Mouse (Mus musculus): ENCODE data around the gene Mark2.

Gene Mark2

GRCm38 (mm10) chr19:7337781-7338342 lies 3.8 kb downstream of the Mark2 start:
- in situ Hi-C loops (cut with MboI, MseI): loop anchor here (5.0 to 25.0 kb wide), 2 partner anchors 41 to 651 kb away; no protein-coding TSS in a partner anchor

GRCm38 (mm10) chr19:7335656-7336055 lies 6.0 kb downstream of the Mark2 start:
- in situ Hi-C loops (cut with MboI, MseI): loop anchor here (5.0 to 25.0 kb wide), 2 partner anchors 38 to 648 kb away; no protein-coding TSS in a partner anchor

GRCm38 (mm10) chr19:7334049-7334448 lies 7.6 kb downstream of the Mark2 start:
- in situ Hi-C loops (cut with MboI, MseI): loop anchor here in 1 of 2 experiments (25.0 kb wide), 1 partner anchor 647 kb away; no protein-coding TSS in a partner anchor

- in situ Hi-C loops (cut with MboI, MseI): no loop called here
These were observed 20.3 kb downstream of the Mark2 start for GRCm38 (mm10) chr19:7321391-7321790.

DNA sequence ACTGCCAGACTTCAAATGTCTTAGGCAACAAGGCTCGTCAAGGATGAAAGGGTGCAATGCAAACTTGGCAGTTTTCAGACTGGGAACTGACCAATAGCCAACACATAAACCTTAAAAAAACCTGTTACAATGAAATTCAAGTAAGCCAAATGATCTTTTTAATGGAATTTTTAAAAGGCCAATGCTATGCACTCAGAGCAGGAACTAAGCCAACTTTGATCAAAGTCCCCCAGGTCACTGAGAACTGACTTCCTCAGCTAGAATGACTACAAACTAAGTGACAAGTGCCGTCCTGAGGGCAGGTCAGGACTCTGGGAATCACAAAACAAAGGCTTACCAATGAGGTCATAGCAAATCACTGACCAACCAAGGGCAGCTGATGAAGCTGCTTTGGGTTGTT lies 21.5 kb downstream of the Mark2 start:
- in situ Hi-C loops (cut with MboI, MseI): no loop called here

GRCm38 (mm10) chr19:7317716-7318115 lies 23.9 kb downstream of the Mark2 start:
- in situ Hi-C loops (cut with MboI, MseI): no loop called here

DNA sequence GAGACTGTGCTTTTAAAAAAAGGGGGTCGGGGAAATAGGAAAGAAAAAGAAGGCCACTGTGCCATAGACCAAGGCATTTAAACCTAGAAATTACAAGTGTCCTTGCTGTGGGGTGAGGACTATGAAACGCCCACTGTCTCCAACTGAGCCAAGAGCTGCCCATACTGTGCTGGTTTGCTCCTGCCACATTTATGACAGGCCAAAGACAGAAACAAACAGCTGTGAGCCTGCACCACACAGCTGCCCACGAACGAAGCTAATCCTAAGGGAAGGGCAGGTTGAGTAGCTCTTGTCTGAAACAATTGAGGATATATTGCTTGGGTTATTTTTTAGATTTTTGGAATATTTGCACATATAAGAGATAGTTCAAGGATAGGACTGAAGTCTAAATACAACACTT lies 24.8 kb downstream of the Mark2 start:
- in situ Hi-C loops (cut with MboI, MseI): no loop called here

DNA sequence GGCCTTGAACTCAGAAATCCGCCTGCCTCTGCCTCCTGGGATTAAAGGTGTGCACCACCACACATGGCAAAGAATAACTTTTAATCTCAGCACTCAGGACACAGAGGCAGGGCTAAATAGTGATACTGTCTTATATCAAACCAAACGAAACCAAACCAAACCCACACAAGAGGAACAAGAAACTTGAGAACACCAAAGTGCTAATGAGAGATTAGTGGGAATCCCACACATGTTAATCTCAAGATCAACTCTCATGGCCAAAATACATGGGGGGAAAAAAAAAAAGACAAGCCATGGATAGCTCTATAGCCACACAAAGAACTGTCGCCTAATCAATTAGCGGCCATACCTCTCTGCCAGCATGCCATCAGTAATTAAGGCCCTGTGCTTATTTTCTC lies 26.1 kb downstream of the Mark2 start:
- in situ Hi-C loops (cut with MboI, MseI): no loop called here

GRCm38 (mm10) chr19:7314976-7315586 lies 26.6 kb downstream of the Mark2 start:
- in situ Hi-C loops (cut with MboI, MseI): no loop called here

GRCm38 (mm10) chr19:7313660-7314059 lies 28.0 kb downstream of the Mark2 start:
- in situ Hi-C loops (cut with MboI, MseI): no loop called here

GRCm38 (mm10) chr19:7311306-7311705 lies 30.4 kb downstream of the Mark2 start:
- in situ Hi-C loops (cut with MboI, MseI): no loop called here

GRCm38 (mm10) chr19:7310704-7311103 lies 31.0 kb downstream of the Mark2 start:
- in situ Hi-C loops (cut with MboI, MseI): no loop called here

GRCm38 (mm10) chr19:7309738-7310330 lies 31.8 kb downstream of the Mark2 start:
- in situ Hi-C loops (cut with MboI, MseI): no loop called here

DNA sequence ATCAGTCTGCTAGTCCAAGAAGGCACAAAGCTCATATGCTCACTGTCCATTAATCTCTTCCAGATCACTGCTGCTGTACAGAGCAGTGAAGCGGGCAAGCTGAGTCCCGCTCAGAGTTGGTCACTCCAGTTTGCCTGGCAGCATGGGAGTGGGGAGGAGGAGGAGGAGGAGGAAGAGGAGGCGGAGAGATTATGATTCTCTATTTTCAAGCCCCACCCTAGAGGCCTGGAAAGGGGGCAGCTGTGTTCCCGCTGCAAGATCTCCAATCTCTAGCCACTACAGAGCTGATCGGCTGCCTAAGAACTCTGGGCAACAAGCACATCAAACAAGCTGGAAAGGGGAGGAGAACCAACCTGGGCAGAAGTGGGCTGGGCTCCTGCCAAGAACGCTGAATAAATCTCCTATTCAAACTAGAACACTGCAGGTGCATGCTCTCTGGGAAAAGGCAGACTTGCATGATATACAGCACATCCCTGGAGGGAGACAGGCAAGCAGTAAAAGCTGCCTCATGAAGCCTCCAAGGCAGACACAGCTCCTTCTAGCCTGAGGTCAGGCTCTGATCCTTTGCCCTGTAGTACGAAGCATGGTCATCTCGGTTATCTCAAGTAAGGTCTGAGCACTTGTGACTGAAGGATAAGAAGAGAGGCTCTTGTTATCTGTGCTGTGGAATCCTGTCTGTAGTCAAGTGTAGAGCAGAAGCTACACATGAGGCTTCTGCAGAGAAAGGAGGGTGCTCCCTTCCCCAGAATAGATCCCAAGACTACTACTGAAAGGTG lies 33.5 kb downstream of the Mark2 start:
- in situ Hi-C loops (cut with MboI, MseI): no loop called here

DNA sequence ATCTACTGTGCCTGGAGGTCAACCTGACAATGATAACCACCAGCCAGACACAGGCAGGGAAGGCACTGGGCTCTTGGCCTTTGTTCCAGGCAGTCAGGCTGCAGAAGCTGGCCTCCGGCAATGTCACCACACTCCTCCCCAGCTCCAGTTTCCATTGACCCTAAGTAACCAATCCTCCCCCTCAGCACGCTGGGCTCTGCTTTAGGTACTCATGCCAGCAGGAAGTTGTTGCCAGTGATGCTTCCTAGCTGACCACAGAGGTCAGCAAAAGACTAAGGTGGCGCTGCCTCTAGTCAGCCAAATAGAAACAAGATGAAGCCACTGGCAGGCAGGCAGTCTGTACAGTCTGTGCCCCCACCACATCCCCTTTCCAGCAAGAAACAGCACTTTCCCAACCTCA lies 34.7 kb downstream of the Mark2 start:
- in situ Hi-C loops (cut with MboI, MseI): no loop called here

DNA sequence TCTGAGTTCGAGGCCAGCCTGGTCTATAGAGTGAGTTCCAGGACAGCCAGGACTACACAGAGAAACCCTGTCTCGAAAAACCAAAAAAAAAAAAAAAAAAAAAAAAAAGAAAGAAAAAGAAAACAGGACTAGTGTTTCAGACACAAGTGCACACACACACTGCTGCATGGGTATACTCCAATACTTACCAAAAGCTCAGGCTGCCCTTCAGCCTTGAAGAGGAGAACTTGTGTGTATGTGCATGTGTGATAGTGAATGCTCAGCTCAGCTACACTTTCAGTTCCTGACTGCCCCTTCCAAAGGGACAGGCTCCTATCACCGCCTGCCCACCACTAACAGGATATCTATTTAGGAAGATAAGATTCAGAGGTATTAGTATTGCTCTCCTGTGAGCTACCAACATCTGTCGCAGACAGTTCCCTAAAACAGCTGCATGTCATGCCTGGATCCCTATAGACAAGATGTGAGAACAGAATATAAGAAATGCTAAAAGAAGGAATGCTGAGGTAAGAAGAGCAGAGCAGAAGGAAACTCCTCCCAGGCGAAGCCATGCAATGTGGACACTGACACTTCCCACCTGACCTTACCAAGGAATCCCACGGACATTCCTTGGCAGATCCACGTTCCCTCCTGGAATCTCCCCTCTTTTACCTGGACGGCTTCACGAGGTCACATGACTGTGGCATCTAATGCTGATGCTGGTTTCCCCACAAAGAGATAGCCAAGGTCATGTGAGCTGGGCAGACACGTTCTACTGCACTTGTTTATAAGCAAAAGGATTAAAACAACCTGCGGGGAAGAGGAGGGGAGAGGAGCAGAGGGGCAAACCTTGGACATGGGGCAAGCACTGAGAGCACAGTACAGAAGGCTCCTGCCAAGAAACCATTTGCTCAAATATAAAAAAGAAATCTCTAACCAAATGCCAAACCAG lies 36.0 kb downstream of the Mark2 start:
- in situ Hi-C loops (cut with MboI, MseI): no loop called here

DNA sequence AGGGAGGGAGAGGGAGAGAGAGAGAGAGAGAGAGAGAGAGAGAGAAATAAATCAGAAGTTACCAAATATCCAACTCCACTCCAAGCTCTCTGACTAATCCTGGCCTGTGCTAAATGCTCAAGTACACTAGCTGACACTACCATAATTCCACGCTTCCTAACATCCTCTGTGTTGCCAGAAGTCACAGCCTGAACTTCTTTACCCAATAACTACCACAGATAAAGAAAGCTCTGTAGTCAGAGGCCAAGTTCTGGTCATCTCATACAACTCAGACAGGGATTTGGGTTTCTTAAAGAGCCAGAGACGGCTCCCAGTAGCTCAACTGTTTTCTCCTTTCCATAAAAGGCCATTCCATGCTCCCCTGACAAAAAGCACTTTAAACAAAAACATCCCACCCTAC lies 36.9 kb downstream of the Mark2 start:
- in situ Hi-C loops (cut with MboI, MseI): no loop called here

GRCm38 (mm10) chr19:7303796-7304195 lies 37.9 kb downstream of the Mark2 start:
- in situ Hi-C loops (cut with MboI, MseI): no loop called here

- in situ Hi-C loops (cut with MboI, MseI): no loop called here
These were observed 39.2 kb downstream of the Mark2 start for GRCm38 (mm10) chr19:7302493-7302797.

GRCm38 (mm10) chr19:7301647-7302492 lies 39.8 kb downstream of the Mark2 start:
- in situ Hi-C loops (cut with MboI, MseI): no loop called here

Data from T-helper 17 cell (primary cell).